Mouse (Mus musculus): Measurements from ENCODE around the gene Ces4a. TPM values are rescaled to one million over a fixed set of nuclear protein-coding genes. Genes with fewer than 3 reads are reported as not detected.
"Not testable (repeated sequence)": the region's sequence is repeated elsewhere in the genome, so short reads cannot be mapped to it uniquely, and the experiment has no call there.

Gene Ces4a
- total RNA-seq, 2 experiments from 2014 or later = not detected

DNA sequence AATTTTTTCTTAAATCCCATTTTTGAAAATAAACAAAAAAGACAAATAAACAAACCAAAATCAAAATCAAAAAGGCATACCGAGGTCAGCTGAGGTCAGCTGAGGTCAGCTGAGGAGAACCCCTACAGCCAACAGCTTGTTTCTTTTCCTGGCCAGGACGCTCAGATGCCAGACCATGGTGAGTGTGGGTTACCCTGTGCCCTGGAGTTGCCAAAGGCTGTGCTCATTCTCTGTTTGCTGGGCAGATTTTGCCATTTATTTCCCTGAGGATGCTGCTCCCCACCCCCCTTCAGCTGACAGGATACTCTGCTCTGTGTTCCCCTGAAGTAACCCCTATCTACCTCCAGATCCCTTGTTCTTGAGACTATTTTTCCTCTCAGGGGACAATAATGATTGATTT is 35.5 kb downstream of the Ces4a start:
- intact Hi-C loops (cut with DNase I) = no loop called here
- no peak for DNase-seq

DNA sequence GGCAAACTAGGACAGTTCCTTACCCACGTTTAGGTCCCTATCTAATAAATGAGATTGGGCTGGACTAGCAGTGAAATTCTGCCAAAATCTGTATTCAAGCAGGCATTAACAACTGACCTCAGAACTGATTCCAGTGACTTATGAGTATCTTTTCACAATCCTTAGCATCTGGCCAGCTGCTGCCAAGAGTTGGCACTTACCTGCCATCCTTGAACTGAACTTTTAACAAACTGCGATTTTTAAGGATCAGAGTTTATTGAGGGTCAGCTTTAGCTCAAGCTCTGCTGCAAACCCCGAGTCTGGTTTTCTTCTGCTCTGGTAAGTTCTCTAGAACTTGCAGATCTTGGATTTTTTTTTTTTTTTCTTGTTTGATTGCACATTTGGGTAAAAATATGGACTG is 38.0 kb downstream of the Ces4a start:
- intact Hi-C loops (cut with DNase I) = no loop called here
- DNase-seq = no peak

DNA sequence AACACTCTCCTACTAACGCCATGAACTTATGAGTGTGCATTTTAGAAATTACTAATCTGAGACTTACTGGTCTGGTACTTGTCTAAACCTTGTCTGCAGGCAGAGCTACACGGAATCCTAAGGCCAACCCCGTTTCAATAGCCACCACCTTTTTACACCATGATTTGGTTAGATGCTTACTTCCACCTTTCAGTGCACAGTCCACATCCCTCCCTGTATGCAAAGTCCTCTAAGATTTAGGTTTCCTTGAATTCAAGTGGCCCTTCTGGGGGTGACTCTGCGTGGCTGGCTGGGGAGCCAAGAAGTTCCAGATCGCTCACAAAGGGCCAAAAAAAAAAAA is 38.4 kb downstream of the Ces4a start:
- intact Hi-C loops (cut with DNase I) = loop anchor here (5.0 kb wide), 1 partner anchor 47 kb away; no protein-coding TSS in a partner anchor
- no peak for DNase-seq

DNA sequence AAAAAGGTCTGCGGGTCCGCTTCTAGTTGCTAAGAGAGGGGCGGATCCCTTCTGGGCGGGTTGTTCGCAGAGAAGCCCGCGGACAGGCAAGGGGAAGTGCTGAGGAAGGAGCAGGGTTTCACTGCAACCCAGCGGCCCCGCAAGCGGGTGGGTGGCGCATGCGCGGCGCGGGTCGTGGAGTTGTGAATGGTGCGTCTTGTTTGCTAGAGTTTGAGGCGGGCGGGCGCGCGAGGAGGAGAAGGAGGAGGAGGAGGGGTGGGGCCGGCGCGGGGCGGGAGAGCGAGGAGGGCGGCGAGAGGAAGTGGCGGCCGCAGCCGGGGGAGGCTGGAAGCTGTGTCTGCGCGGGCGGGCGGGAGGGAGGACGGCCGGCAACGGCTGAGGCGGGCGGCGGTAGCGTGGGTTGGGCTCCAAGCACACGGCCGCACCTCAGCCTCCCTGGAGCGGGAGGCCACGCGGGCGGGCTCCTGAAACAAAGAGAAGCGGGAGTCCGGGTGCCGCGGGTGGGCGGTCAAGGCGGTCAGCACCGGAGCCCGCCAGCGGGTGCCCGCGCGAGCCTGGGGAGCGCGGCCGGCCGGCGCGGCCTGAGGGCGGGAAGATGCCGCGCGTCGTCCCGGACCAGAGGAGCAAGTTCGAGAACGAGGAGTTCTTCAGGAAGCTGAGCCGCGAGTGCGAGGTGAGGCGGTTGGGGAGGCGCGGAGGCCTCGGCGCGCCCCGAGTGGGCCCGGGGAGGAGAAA is 38.9 kb downstream of the Ces4a start, which contains the start of gene Cbfb:
Gene Cbfb (plus strand): TSS at position 294 of the 735 bp plus-strand sequence.
- intact Hi-C loops (cut with DNase I) = loop anchor here (5.0 kb wide), 1 partner anchor 47 kb away; no protein-coding TSS in a partner anchor
- peak; percentile 97 for DNase-seq

DNA sequence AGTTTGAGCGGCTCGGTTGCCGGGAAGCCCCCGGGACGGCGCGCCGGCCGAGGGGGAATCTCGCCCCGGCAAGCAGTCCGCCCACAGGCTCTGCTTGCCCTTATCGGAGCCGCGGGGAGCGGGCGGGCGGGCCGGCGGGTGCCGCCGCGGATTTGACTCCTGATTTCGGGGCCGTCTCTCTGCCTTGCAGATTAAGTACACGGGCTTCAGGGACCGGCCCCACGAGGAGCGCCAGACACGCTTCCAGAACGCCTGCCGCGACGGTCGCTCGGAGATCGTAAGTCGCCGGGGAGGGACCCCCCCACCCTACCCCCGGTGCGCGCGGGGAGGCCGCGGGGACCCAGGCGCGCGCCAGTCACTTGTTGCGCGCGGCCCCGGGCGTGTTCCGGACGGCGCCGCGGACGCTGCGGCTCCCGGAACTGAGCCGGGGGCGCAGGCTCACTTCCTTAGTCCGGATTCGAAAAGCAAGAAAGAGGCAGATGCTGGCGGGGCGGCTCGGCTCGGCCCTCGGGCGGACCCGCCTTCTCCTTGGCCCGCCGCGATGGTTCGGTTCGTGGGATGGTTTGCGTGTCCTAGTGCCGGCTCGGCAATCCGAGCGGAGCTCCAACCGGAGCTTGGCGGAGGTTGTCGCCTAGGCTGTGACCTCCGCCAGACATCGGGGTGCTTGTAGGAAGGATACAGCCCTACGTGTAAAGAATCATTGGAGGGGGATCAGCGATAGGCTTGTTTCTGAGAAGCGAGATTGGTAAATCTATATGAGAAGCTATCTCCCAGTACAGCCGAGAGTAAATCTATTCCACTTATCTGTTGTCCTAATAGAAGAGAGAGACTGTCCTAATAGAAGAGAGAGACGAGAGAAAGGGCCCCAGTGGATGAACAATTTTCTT is 39.8 kb downstream of the Ces4a start:
- peak; percentile 72 to 77 for DNase-seq
- intact Hi-C loops (cut with DNase I) = loop anchor here (2.0 to 5.0 kb wide), 2 partner anchors 15 to 46 kb away; no protein-coding TSS in a partner anchor

DNA sequence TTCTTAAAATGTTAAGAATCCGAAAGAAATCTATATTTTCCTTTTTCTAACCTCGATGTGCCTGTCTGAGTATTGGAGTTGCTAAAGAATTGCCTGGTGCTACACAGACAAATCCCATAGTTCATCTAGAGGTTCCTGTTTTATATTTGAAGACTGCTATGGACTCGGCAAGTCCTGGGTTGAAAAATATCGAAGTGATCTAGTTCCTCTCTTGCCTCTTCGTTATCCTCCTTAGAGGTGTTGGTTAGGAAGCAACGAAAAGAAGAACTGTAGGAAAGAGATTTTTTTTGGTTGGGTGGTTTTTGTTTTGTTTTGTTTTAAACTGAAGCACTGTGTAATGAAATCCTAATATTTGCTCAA is 40.4 kb downstream of the Ces4a start:
- intact Hi-C loops (cut with DNase I) = loop anchor here (2.0 to 5.0 kb wide), 2 partner anchors 15 to 45 kb away; no protein-coding TSS in a partner anchor
- no peak for DNase-seq

DNA sequence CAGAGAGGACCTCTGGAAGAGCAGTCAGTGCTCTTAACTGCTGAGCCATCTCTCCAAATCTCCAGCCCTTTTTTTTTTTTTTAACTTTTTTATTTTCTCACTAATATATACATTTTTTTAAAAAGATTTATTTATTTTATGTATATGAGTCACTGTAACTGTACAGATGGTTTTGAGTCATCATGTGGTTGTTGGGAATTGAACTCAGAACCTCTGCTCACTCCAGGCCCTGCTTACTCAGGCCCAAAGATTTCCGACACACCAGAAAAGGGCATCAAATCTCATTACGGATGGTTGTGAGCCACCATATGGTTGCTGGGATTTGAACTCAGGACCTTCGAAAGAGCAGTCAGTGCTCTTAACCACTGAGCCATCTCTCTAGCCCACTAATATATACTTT is 43.7 kb downstream of the Ces4a start:
- DNase-seq; intact Hi-C loops (cut with DNase I): not testable (repeated sequence)

DNA sequence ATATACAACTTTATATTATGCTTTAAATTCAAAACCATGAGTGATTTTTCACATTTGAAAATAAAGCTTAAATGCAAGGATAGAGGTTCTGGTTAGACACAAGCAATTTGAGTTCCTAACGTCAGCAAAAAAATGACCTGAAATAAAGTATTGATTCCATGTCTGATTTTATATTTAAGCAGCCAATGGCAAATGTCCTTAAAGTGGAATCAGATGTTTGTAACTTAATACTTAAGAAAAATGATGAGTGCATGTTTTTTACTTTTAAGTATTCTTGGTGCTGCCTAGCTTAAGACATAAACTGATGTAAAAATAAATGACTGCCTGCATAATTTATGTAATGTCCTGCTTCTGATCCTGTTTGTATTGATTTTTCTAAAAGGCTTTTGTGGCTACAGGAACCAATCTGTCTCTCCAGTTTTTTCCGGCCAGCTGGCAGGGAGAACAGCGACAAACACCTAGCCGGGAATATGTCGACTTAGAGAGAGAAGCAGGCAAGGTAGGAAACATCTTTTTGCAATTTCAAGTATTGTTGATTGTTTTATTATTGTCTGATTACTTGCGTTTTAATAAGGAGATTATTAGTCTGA is 46.7 kb downstream of the Ces4a start:
- intact Hi-C loops (cut with DNase I) = no loop called here
- no peak for DNase-seq

DNA sequence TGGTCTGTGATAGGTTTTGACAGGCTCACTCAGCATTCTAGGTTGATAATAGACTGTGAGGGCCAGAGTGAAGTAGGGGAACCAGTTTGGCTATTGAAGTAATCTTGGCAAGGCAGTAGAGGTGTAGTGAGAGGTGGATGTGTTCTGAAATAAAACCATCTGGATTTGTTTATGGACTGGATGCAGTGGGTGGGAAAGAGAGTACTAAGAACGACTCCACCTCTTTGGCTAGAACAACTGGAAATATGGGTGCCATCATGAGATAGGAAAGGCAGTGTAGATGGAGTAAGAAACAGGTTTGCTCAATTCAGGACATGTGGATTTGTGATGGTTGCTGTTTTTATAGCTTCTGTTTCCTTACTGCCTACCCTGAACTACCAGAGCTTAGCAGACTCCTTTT is 50.6 kb downstream of the Ces4a start:
- intact Hi-C loops (cut with DNase I) = no loop called here

DNA sequence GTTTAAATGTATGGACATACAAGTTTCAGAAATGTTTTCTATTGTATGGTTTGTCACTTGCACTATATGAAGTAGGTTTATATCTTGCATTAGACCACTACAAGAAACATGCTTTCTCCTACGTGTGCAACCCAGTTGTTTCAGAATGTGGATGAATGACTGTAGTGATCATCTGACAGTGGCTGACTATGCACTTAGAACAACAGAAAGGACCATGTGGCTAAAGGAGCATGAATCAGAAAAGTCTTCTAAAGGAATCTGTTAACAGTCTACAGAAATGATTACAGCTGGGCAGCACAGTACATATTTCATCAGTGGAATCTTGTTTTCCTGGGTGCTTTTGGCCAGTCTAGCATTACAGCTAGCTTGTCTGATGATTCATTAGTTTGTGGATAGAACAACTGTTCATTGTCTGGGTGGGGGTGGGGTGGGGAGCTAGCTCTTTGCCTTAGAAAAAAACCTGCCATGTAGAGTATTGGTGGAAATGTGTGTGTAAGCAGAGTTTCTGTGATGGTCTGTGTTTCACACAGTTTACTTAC is 54.9 kb downstream of the Ces4a start:
- intact Hi-C loops (cut with DNase I) = loop anchor here (2.0 kb wide), 1 partner anchor 14 kb away; no protein-coding TSS in a partner anchor
- DNase-seq = no peak

More for the DNA sequence above, 50.6 kb downstream of the Ces4a start:
- no peak for DNase-seq

DNA sequence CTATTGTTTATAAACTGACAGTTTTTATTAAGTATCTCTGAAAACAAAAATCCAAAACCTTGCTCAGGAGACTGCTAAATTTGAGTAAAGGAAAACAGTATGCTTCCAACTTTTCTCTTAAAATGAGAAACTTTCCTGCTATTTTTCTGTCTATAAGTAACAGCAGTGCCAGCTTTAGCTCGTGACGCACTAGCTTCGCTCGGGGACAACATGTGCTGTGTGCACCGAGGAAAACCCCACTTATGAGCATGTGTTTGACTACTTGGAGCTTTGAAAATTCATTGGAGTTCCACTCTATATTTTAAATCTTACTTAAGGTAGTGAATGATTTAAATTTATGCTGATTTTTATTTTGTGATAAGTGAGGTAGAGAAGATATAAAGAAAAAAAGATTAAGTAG is 60.6 kb downstream of the Ces4a start:
- intact Hi-C loops (cut with DNase I) = no loop called here
- DNase-seq = no peak

Other genes with a start within 250 kb of the Ces4a start
- under 1 TPM; 0.62 to 0.79 TPM for gene Ces2e, start 205.5 kb upstream of the Ces4a start, total RNA-seq (2021)
- gene Ces2f, start 184.4 kb upstream of the Ces4a start, total RNA-seq (2021) = not detected
- 1 to 10 TPM; 2.9 to 4.7 TPM for gene Ces2g, start 170.1 kb upstream of the Ces4a start, total RNA-seq (2021)
- gene Ces2h, start 130.9 kb upstream of the Ces4a start, total RNA-seq (2021) = not detected
- not detected for gene Ces3a, start 83.2 kb upstream of the Ces4a start, total RNA-seq (2021)
- under 1 TPM in 1 of 2 experiments, not detected in 1; 0.10 TPM for gene Ces3b, start 48.0 kb upstream of the Ces4a start, total RNA-seq (2021)
- 10 to 100 TPM; 32.4 to 37.0 TPM for gene Cbfb, start 38.9 kb downstream of the Ces4a start, total RNA-seq (2021)
- gene D230025D16Rik, start 93.3 kb downstream of the Ces4a start, total RNA-seq (2021) = 10 to 100 TPM; 18.2 to 19.5 TPM
- gene B3gnt9, start 123.4 kb downstream of the Ces4a start, total RNA-seq (2021) = 1 to 10 TPM; 8.9 to 9.5 TPM
- gene Tradd, start 132.8 kb downstream of the Ces4a start, total RNA-seq (2021) = 1 to 10 TPM; 9.1 to 9.7 TPM
- 1 to 10 TPM; 2.8 to 4.1 TPM for gene Fbxl8, start 132.8 kb downstream of the Ces4a start, total RNA-seq (2021)
- under 1 TPM; 0.84 to 0.94 TPM for gene Hsf4, start 138.0 kb downstream of the Ces4a start, total RNA-seq (2021)
- 10 to 100 TPM; 14.7 to 16.2 TPM for gene Nol3, start 144.3 kb downstream of the Ces4a start, total RNA-seq (2021)
- 1 to 10 TPM; 2.8 to 6.3 TPM for gene 4931428F04Rik, start 158.1 kb downstream of the Ces4a start, total RNA-seq (2021)
- 10 to 100 TPM; 11.6 to 13.6 TPM for gene Exoc3l, start 164.3 kb downstream of the Ces4a start, total RNA-seq (2021)
- 10 to 100 TPM; 25.6 to 29.0 TPM for gene E2f4, start 165.9 kb downstream of the Ces4a start, total RNA-seq (2021)
- 1 to 10 TPM; 1.1 to 1.5 TPM for gene Elmo3, start 173.8 kb downstream of the Ces4a start, total RNA-seq (2021)
- gene Lrrc29, start 194.5 kb downstream of the Ces4a start, total RNA-seq (2021) = 1 to 10 TPM; 2.0 to 2.5 TPM
- gene Tmem208, start 194.6 kb downstream of the Ces4a start, total RNA-seq (2021) = 10 to 100 TPM; 30.7 to 31.5 TPM
- gene Fhod1, start 216.2 kb downstream of the Ces4a start, total RNA-seq (2021) = 10 to 100 TPM; 10.9 to 11.7 TPM
- 1 to 10 TPM; 1.7 TPM for gene Slc9a5, start 217.0 kb downstream of the Ces4a start, total RNA-seq (2021)
- gene Plekhg4, start 241.5 kb downstream of the Ces4a start, total RNA-seq (2021) = under 1 TPM in 1 of 2 experiments, not detected in 1; 0.12 TPM